Mouse (Mus musculus) CH12.LX (cell line): ENCODE data around the gene Mat2b. TPM values are rescaled to one million over a fixed set of nuclear protein-coding genes. Genes with fewer than 3 reads are reported as not detected.

ENCODE experiments used
- DNase-seq: peaks from one replicate; pipeline ENCODE4 v3.0.0-alpha.2; 2013; ENCODE audit errors: extremely low read depth
- H3K27ac ChIP-seq: 2 replicates; pipeline ENCODE4 v1.5.1; 2012; ENCODE audit warnings: low read depth, mild to moderate bottlenecking, control low read depth, moderate library complexity; ENCODE audit not compliant: insufficient read depth
- H3K27me3 ChIP-seq: replicated peaks from 2 replicates; pipeline ENCODE3; 2012; ENCODE audit warnings: inconsistent platforms
- H3K36me3 ChIP-seq, 2 experiments: replicated peaks in 1 of 2; 2 replicates each; pipeline versions ENCODE3 to v1.6.1; 2012; ENCODE audit warnings: inconsistent platforms in 1 of 2, low read length in 1 of 2, mild to moderate bottlenecking in 1 of 2, mixed read lengths in 1 of 2, moderate library complexity in 1 of 2; ENCODE audit not compliant: control insufficient read depth in 1 of 2, insufficient read depth in 1 of 2
- H3K4me1 ChIP-seq, 2 experiments: 2 replicates each; pipeline ENCODE4 v1.6.1; 2012; ENCODE audit warnings: inconsistent platforms in 1 of 2, moderate library complexity in 1 of 2; ENCODE audit not compliant: insufficient read depth in 2 of 2, control insufficient read depth in 1 of 2
- H3K4me2 ChIP-seq: 2 replicates; pipeline ENCODE4 v1.6.1; 2012; ENCODE audit warnings: low read depth, mild to moderate bottlenecking, control low read depth; ENCODE audit not compliant: poor library complexity, insufficient read depth, severe bottlenecking
- H3K4me3 ChIP-seq, 3 experiments: fragments of 150-350 bp in 1 of 3; sonication (generic) in 1 of 3; replicated peaks in 1 of 3; 2 replicates each; pipeline versions ENCODE3 to v1.5.1; 2011 to 2012; ENCODE audit warnings: low read depth in 2 of 3, low read length in 2 of 3, mild to moderate bottlenecking in 2 of 3, moderate library complexity in 2 of 3, control low read depth in 1 of 3, improper control_type of control experiment in 1 of 3, inconsistent platforms in 1 of 3, mixed read lengths in 1 of 3; ENCODE audit not compliant: poor library complexity in 1 of 3
- H3K79me2 ChIP-seq: replicated peaks from 2 replicates; pipeline ENCODE4 v1.6.1; 2012; ENCODE audit warnings: mild to moderate bottlenecking, moderate library complexity; ENCODE audit not compliant: control insufficient read depth, poor library complexity, insufficient read depth, severe bottlenecking; ENCODE audit errors: extremely low read depth
- H3K9ac ChIP-seq: 2 replicates; pipeline ENCODE4 v1.6.1; 2012; ENCODE audit warnings: low read depth, mild to moderate bottlenecking, control low read depth, moderate library complexity; ENCODE audit not compliant: insufficient read depth
- H3K9me3 ChIP-seq: replicated peaks from 2 replicates; pipeline ENCODE3; 2012; ENCODE audit warnings: low read length, inconsistent platforms, mixed read lengths
- CTCF ChIP-seq, 2 experiments: IDR thresholded peaks in 1 of 2; conservative IDR thresholded peaks in 1 of 2; 2 replicates each; pipeline ENCODE4 v1.5.1; 2011 to 2012; ENCODE audit warnings: low read depth in 2 of 2, low read length in 2 of 2, improper control_type of control experiment in 1 of 2, inconsistent platforms in 1 of 2, mild to moderate bottlenecking in 1 of 2, moderate library complexity in 1 of 2
- E2F4 ChIP-seq: IDR thresholded peaks from 2 replicates; pipeline ENCODE4 v1.6.1; 2011; ENCODE audit warnings: low read depth, low read length, improper control_type of control experiment; ENCODE audit not compliant: insufficient replicate concordance
- ELF1 ChIP-seq: IDR thresholded peaks from 2 replicates; pipeline ENCODE4 v1.6.1; 2014; ENCODE audit warnings: low read depth, mild to moderate bottlenecking, inconsistent platforms, low read length, improper control_type of control experiment
- ETS1 ChIP-seq: conservative IDR thresholded peaks from 2 replicates; pipeline ENCODE4 v1.6.1; 2012; ENCODE audit warnings: low read depth, mild to moderate bottlenecking, inconsistent platforms, low read length, improper control_type of control experiment, moderate library complexity
- GABPA ChIP-seq: IDR thresholded peaks from 2 replicates; pipeline ENCODE4 v1.6.1; 2012; ENCODE audit warnings: low read depth, low read length, improper control_type of control experiment, inconsistent platforms; ENCODE audit not compliant: insufficient replicate concordance
- HCFC1 ChIP-seq: IDR thresholded peaks from 2 replicates; pipeline ENCODE4 v1.6.1; 2012; ENCODE audit warnings: low read depth, mild to moderate bottlenecking, inconsistent platforms, low read length, improper control_type of control experiment
- IRF4 ChIP-seq: IDR thresholded peaks from 2 replicates; pipeline ENCODE4 v1.6.1; 2014; ENCODE audit warnings: low read depth, mild to moderate bottlenecking, inconsistent platforms, low read length, improper control_type of control experiment
- JUN ChIP-seq: IDR thresholded peaks from 2 replicates; pipeline ENCODE4 v1.6.1; 2011; ENCODE audit warnings: low read depth, mild to moderate bottlenecking, low read length, improper control_type of control experiment, moderate library complexity; ENCODE audit not compliant: insufficient read depth
- JUND ChIP-seq: conservative IDR thresholded peaks from 2 replicates; pipeline ENCODE4 v1.6.1; 2011; ENCODE audit warnings: low read depth, low read length, improper control_type of control experiment
- KAT2A ChIP-seq: IDR thresholded peaks from 2 replicates; pipeline ENCODE4 v1.6.1; 2012; ENCODE audit warnings: low read length, improper control_type of control experiment, inconsistent platforms; ENCODE audit not compliant: insufficient replicate concordance
- MAX ChIP-seq: IDR thresholded peaks from 2 replicates; pipeline ENCODE4 v1.6.1; 2011; ENCODE audit warnings: low read length, improper control_type of control experiment
- MAZ ChIP-seq: IDR thresholded peaks from 2 replicates; pipeline ENCODE4 v1.6.1; 2012; ENCODE audit warnings: low read depth, mild to moderate bottlenecking, inconsistent platforms, low read length, improper control_type of control experiment, moderate library complexity
- MXI1 ChIP-seq: IDR thresholded peaks from 2 replicates; pipeline ENCODE4 v1.6.1; 2011; ENCODE audit warnings: mild to moderate bottlenecking, low read depth, low read length, improper control_type of control experiment
- MYC ChIP-seq: IDR thresholded peaks from 2 replicates; pipeline ENCODE4 v1.6.1; 2011; ENCODE audit warnings: low read depth, mild to moderate bottlenecking, improper control_type of control experiment, low read length
- NRF1 ChIP-seq: IDR thresholded peaks from 2 replicates; pipeline ENCODE4 v1.6.1; 2014; ENCODE audit warnings: low read depth, mild to moderate bottlenecking, inconsistent platforms, low read length, improper control_type of control experiment, moderate library complexity
- PAX5 ChIP-seq: IDR thresholded peaks from 2 replicates; pipeline ENCODE4 v1.6.1; 2012; ENCODE audit warnings: low read length, inconsistent platforms, mixed read lengths
- RAD21 ChIP-seq: IDR thresholded peaks from 2 replicates; pipeline ENCODE4 v1.6.1; 2011; ENCODE audit warnings: low read depth, mild to moderate bottlenecking, low read length, improper control_type of control experiment, moderate library complexity
- SIN3A ChIP-seq: IDR thresholded peaks from 2 replicates; pipeline ENCODE4 v1.6.1; 2012; ENCODE audit warnings: low read length, improper control_type of control experiment, inconsistent platforms
- SMC3 ChIP-seq: IDR thresholded peaks from 2 replicates; pipeline ENCODE4 v1.6.1; 2011; ENCODE audit warnings: low read depth, low read length, improper control_type of control experiment
- TBP ChIP-seq: conservative IDR thresholded peaks from 2 replicates; pipeline ENCODE4 v1.6.1; 2011; ENCODE audit warnings: low read depth, low read length, improper control_type of control experiment
- ZMIZ1 ChIP-seq: IDR thresholded peaks from 2 replicates; pipeline ENCODE4 v1.6.1; 2012; ENCODE audit warnings: low read depth, mild to moderate bottlenecking, inconsistent platforms, low read length, improper control_type of control experiment
- ZNF384 ChIP-seq: IDR thresholded peaks from 2 replicates; pipeline ENCODE4 v1.6.1; 2012; ENCODE audit warnings: low read depth, low read length, improper control_type of control experiment, inconsistent platforms
- dilution Hi-C: fragments of 300-500 bp; cut with MboI; formaldehyde crosslinking; loops from 2 replicates; pipeline ENCODE4 v1.14.3; 2020; ENCODE audit warnings: low sequenced_read_pairs; ENCODE audit not compliant: extremely low pct_unique_long_range_greater_than_20kb, extremely low pct_ligation_motif_present
- in situ Hi-C: fragments of 300-500 bp; cut with MboI; formaldehyde crosslinking; loops from 3 replicates; pipeline ENCODE4 v1.14.3; 2019; ENCODE audit warnings: low sequenced_read_pairs, low pct_ligation_motif_present, low pct_unique_long_range_greater_than_20kb, mixed read lengths
- polyA plus RNA-seq: library from polyadenylated mRNA; unstranded; fragments of >175 nt; gene quantifications from 2 replicates; pipeline ENCODE4 v1.2.1, GENCODE M21; 2012; ENCODE audit warnings: low read depth; ENCODE audit not compliant: insufficient read length
- total RNA-seq, 2 experiments: library from RNA; depleted of rRNA; stranded (reverse); fragments of 300-350 nt in 1 of 2; fragments of >200 nt in 1 of 2; gene quantifications; 2 replicates each; pipeline ENCODE4 v1.2.3; 2012 to 2014

The Mat2b gene
- total and polyA plus RNA-seq, 3 experiments = 71.3 to 122 (median 100) TPM

- Histone ChIP-seq H3K4me2 (no peak overlapping the region), H3K4me3 (no peak overlapping the region), H3K36me3 (peaks cover 41 to 55% of the 10 kb centered on the region in 2 experiments), H3K4me1 (no peaks in the 10 kb centered on the region), H3K27me3 (no peaks in the 10 kb centered on the region), H3K79me2 (no peaks in the 10 kb centered on the region), H3K9ac (no peak overlapping the region), H3K9me3 (peaks cover 10% of the 10 kb centered on the region), H3K27ac (no peak overlapping the region)
- TF ChIP-seq JUN (no peak), ZMIZ1 (no peak), HCFC1 (no peak), CTCF (conservative IDR thresholded peaks at IDR 0.05 in 1 of 2, IDR thresholded peaks at IDR 0.05 in 1 of 2; ENCODE audit: low read depth in 2 of 2, low read length in 2 of 2) (peak in 1 of 2 experiments; percentile 36; a peak in 2 of 4 replicates), MYC (no peak), ELF1 (no peak), IRF4 (no peak), TBP (no peak), RAD21 (peak; percentile 21)
- dilution Hi-C loops = no loop called here
- in situ Hi-C loops = no loop called here
- no peak for DNase-seq
Observed at GRCm38 (mm10) chr11:40677169-40677568, 17.8 kb downstream of the Mat2b start.

- H3K9me3 ChIP-seq = peaks cover 10% of the 10 kb centered on the region
- H3K27me3 ChIP-seq = no peaks in the 10 kb centered on the region
- dilution Hi-C loops (no loop called here), in situ Hi-C loops (no loop called here)
- TF ChIP-seq CTCF (conservative IDR thresholded peaks at IDR 0.05 in 1 of 2, IDR thresholded peaks at IDR 0.05 in 1 of 2; ENCODE audit: low read depth in 2 of 2, low read length in 2 of 2) (no peak), ELF1 (no peak), JUND (no peak), MAZ (no peak), MAX (no peak), ZNF384 (no peak), HCFC1 (no peak), GABPA (no peak), ETS1 (no peak), PAX5 (no peak), MXI1 (no peak), E2F4 (no peak), NRF1 (no peak), KAT2A (no peak), SIN3A (no peak), TBP (no peak), JUN (no peak), SMC3 (no peak)
- H3K9ac ChIP-seq = no peak overlapping the region
- no peaks in the 10 kb centered on the region for H3K79me2 ChIP-seq
- no peak overlapping the region for H3K4me2 ChIP-seq
- no peaks in the 10 kb centered on the region for H3K4me1 ChIP-seq
- no peak for DNase-seq
- H3K36me3 ChIP-seq = peaks cover 25 to 37% of the 10 kb centered on the region in 2 experiments
- H3K4me3 ChIP-seq = no peak overlapping the region
- no peak overlapping the region for H3K27ac ChIP-seq
Observed at GRCm38 (mm10) chr11:40675014-40675730, 19.8 kb downstream of the Mat2b start.
